Mouse (Mus musculus) bone marrow, adult 2 months (tissue): Measurements from ENCODE around the gene Fam166a.

Experiments used
- CTCF ChIP-seq: fragments of 200-500 bp; IDR thresholded peaks from 2 replicates; pipeline ENCODE4 v1.5.1; 2011; ENCODE audit warnings: low read length, control low read depth; ENCODE audit not compliant: control insufficient read depth, insufficient read depth
- POLR2A ChIP-seq: fragments of 200-500 bp; IDR thresholded peaks from 2 replicates; pipeline ENCODE4 v1.6.1; 2011; ENCODE audit warnings: low read depth, mild to moderate bottlenecking, control low read depth, low read length, borderline replicate concordance; ENCODE audit not compliant: control insufficient read depth

DNA sequence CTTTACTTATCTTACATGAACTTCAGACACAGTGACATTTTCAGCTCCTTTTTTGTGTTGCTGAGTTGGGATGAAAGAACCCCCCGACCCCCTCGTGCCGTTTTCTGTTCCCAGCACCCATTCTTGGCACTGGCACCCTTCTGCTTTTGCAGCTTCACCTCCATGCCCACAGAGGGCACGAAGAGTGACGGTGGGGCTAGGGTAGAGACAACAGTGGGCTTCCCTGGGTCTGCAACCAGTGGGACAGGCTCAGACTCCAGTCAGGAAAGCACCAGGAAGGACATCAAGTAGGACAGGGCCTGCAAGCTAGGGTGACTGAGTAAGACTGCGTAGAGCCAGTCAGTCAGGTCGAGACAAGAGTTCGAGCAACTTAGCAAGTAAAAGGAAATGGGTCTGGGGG lies 21.8 kb downstream of the Fam166a start:
- TF ChIP-seq CTCF (no peak), POLR2A (no peak)
